Mouse (Mus musculus) spleen, adult 2 months (tissue): Measurements from ENCODE around the gene E4f1.

Experiments
- CTCF ChIP-seq: fragments of 200-500 bp; IDR thresholded peaks from 2 replicates; pipeline ENCODE4 v1.5.1; 2011; ENCODE audit warnings: mild to moderate bottlenecking, inconsistent platforms; ENCODE audit not compliant: insufficient read depth, insufficient read length, insufficient replicate concordance; ENCODE audit errors: extremely low read depth
- POLR2A ChIP-seq: fragments of 200-500 bp; IDR thresholded peaks from 2 replicates; pipeline ENCODE4 v1.6.1; 2011; ENCODE audit warnings: low read depth, low read length, inconsistent platforms

DNA sequence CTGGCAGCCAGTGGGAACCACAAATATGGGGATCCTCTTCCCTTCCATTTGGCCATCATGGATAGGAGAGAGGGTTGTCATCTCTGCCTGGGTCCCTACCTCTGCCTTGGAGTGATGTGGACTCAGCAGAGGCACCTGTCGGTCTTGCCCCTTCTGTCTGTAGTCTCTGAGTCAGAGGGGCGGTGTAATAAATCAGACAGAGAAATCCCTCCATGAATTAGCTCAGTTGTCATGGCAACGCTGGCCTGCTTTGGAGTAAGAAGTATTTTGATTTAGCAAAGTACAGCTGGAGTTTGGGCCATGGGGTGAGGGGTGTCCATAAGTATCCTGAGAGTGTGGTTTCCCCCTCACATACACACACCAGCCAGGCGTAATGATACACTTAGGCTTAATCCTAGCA is 20.3 kb upstream of the E4f1 start:
- TF ChIP-seq POLR2A (no peak), CTCF (no peak)
